Mouse (Mus musculus): ENCODE data around the gene Cfap61.

DNA sequence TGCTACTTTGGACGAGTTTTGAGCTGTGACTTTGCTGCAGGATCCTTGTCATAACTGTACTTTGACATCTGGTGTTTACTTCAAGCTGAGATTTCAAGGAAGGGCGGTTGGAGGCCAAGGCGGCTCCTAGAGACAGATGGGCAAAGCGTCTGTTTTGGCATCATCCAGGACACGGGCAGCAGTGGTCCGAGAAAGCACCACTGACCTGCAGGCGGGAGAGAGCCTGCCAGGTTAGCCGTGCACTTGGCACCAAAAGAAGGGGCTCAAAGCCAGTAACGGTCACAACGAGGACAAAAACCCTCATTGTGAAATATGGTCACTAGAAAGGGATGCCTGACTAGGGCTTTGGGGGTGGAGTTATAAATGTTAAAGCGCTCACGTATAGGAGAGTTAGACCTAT, 36.2 kb downstream of the Cfap61 start:
- TF ChIP-seq CTCF (IDR thresholded peaks at IDR 0.05; ENCODE audit: low read depth, low read length) (no peak), GATA1 (IDR thresholded peaks at IDR 0.05; ENCODE audit: borderline replicate concordance, low read length) (no peak), GATA2 (IDR thresholded peaks at IDR 0.05; ENCODE audit: borderline replicate concordance, low read depth, low read length) (no peak), POLR2AphosphoS5 (IDR thresholded peaks at IDR 0.05; ENCODE audit: insufficient replicate concordance, low read depth, low read length) (no peak)
